Mouse (Mus musculus) bone marrow, adult 2 months (tissue): ENCODE results near the gene Srgap2.

ENCODE experiments used
- CTCF ChIP-seq: fragments of 200-500 bp; IDR thresholded peaks from 2 replicates; pipeline ENCODE4 v1.5.1; 2011; ENCODE audit warnings: low read length, control low read depth; ENCODE audit not compliant: control insufficient read depth, insufficient read depth
- POLR2A ChIP-seq: fragments of 200-500 bp; IDR thresholded peaks from 2 replicates; pipeline ENCODE4 v1.6.1; 2011; ENCODE audit warnings: low read depth, mild to moderate bottlenecking, control low read depth, low read length, borderline replicate concordance; ENCODE audit not compliant: control insufficient read depth

DNA sequence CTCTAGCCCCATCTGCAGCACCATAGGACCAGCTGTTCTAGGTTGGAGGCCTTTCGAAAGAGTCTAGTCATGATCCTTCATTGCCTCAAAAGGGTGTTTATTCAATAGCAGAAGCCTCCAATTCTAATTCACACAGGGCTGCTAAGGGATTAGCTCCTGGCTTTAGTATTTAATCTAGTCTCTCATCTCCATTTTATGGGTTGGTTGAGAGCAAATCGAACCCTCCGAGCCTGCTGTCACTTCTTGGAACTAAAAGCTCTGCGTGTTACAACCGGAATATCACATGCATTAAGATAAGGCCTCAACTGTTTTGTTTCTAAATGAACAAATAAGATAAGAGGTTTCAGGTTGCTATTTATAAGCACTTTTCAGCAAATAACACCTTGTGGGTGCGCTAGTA, 42.6 kb upstream of the Srgap2 start:
- TF ChIP-seq CTCF (no peak), POLR2A (no peak)
